Mouse (Mus musculus) heart, adult 2 months (tissue): ENCODE results near the gene Tenm3. TPM values are rescaled to one million over a fixed set of nuclear protein-coding genes. Genes with fewer than 3 reads are reported as not detected.

Source experiments
- DNase-seq, 2 experiments: peaks; one replicate each; pipeline ENCODE4 v3.0.0; 2021
- H3K27ac ChIP-seq: fragments of 200-600 bp; 2 replicates; pipeline ENCODE4 v1.8.1; 2022
- H3K27me3 ChIP-seq: fragments of 200-500 bp; 2 replicates; pipeline ENCODE4 v1.6.1; 2012; ENCODE audit warnings: mild to moderate bottlenecking, low read length, inconsistent platforms, mixed read lengths; ENCODE audit not compliant: control insufficient read depth, insufficient read depth
- H3K36me3 ChIP-seq: fragments of 200-500 bp; 2 replicates; pipeline ENCODE4 v1.6.1; 2012; ENCODE audit warnings: low read length, inconsistent platforms; ENCODE audit not compliant: control insufficient read depth, insufficient read depth
- H3K4me1 ChIP-seq: fragments of 200-500 bp; 2 replicates; pipeline ENCODE4 v1.6.1; 2011; ENCODE audit warnings: low read length; ENCODE audit not compliant: control insufficient read depth, insufficient read depth
- H3K4me3 ChIP-seq: fragments of 200-600 bp; 2 replicates; pipeline ENCODE4 v1.8.1; 2022
- H3K79me2 ChIP-seq: fragments of 200-500 bp; replicated peaks from 2 replicates; pipeline ENCODE4 v1.6.1; 2012; ENCODE audit warnings: mild to moderate bottlenecking, inconsistent platforms, low read length, moderate library complexity, mixed read lengths; ENCODE audit not compliant: control insufficient read depth, insufficient read depth
- H3K9ac ChIP-seq: fragments of 200-500 bp; 2 replicates; pipeline ENCODE4 v1.6.1; 2012; ENCODE audit warnings: low read depth, mild to moderate bottlenecking, control low read depth, inconsistent platforms, low read length, mixed read lengths
- CTCF ChIP-seq: fragments of 200-600 bp; IDR thresholded peaks from 2 replicates; pipeline ENCODE4 v1.8.1; 2022; ENCODE audit warnings: antibody characterized with exemption, mild to moderate bottlenecking, moderate library complexity
- EP300 ChIP-seq: fragments of 200-500 bp; IDR thresholded peaks from 2 replicates; pipeline ENCODE4 v1.6.1; 2011; ENCODE audit warnings: low read depth, low read length, control low read depth; ENCODE audit not compliant: insufficient read depth
- POLR2A ChIP-seq: fragments of 200-500 bp; IDR thresholded peaks from 2 replicates; pipeline ENCODE4 v1.6.1; 2011; ENCODE audit warnings: mild to moderate bottlenecking, low read depth, low read length, control low read depth; ENCODE audit not compliant: insufficient read depth
- WGBS: fragments of 180-500 bp; shearing (Covaris S2); methylation state at CpG from one replicate; pipeline ENCODE4 v1.1.7; 2018; 5-methylcytosine and 5-hydroxymethylcytosine counted together
- intact Hi-C: fragments of 180-260 bp; cut with DNase I; formaldehyde crosslinking; loops from one replicate; pipeline ENCODE4 v1.15.1; 2025
- polyA plus RNA-seq: library from polyadenylated mRNA; depleted of rRNA; stranded (reverse); fragments of >200 nt; gene quantifications from 2 replicates; pipeline ENCODE4 v1.2.3, GENCODE M21; 2012
- total RNA-seq, 2 experiments: library from RNA; stranded (reverse); gene quantifications; 2 replicates each; pipeline ENCODE4 v1.2.3; 2021

Gene Tenm3
- total and polyA plus RNA-seq, 3 experiments, result 2.0 to 3.8 (median 2.2) TPM

- no peak overlapping the region for H3K9ac ChIP-seq
- H3K4me3 ChIP-seq, result no peak overlapping the region
- H3K36me3 ChIP-seq, result no peaks in the 10 kb centered on the region
- no peaks in the 10 kb centered on the region for H3K27me3 ChIP-seq
- H3K4me1 ChIP-seq, result no peaks in the 10 kb centered on the region
- no peak for DNase-seq
- H3K27ac ChIP-seq, result no peak overlapping the region
- H3K79me2 ChIP-seq, result no peaks in the 10 kb centered on the region
- TF ChIP-seq POLR2A (no peak), EP300 (no peak), CTCF (no peak)
- intact Hi-C loops, result no loop called here
- 89% methylated on average over 11 of the region's 11 CpGs for WGBS
Measured at GRCm38 (mm10) chr8:48622517-48623153, 221.1 kb downstream of the Tenm3 start.

GRCm38 (mm10) chr8:48615088-48615487 lies 228.7 kb downstream of the Tenm3 start:
- Histone ChIP-seq H3K4me1 (no peaks in the 10 kb centered on the region), H3K27ac (no peak overlapping the region), H3K79me2 (no peaks in the 10 kb centered on the region), H3K9ac (no peak overlapping the region), H3K4me3 (no peak overlapping the region), H3K27me3 (no peaks in the 10 kb centered on the region), H3K36me3 (no peaks in the 10 kb centered on the region)
- 58% methylated on average over 8 of the region's 8 CpGs for WGBS
- TF ChIP-seq EP300, result no peak
- TF ChIP-seq POLR2A, result no peak
- TF ChIP-seq CTCF, result no peak
- intact Hi-C loops, result no loop called here
- DNase-seq, result no peak

DNA sequence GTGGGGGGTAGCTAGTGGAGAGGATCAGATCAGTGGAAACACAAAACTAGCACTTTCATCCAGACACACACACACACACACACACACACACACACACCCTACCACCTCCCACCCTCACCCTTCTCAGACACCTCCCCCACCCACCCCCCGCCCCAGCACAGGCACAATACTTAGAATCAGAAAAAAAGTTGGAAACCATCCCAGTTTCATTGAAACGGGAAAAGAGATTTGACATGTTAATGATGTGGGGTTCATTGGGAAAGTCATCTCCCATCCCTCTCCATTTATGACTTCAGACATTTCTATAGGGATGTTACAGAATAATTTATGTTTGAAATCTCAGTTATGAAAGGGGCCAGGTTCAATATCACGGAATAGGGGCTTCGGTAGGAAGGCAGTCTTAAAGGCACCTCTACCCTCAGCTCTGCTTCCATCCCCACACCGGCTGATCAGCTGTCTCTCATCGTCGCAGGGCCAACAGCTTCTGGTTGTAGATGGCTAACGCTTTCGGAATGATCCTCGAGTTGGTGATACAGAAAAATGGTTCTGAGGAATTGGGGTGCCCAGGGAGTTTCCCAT lies 231.7 kb downstream of the Tenm3 start:
- no peak overlapping the region for H3K4me3 ChIP-seq
- TF ChIP-seq EP300, result no peak
- no peak for TF ChIP-seq CTCF
- no peak for TF ChIP-seq POLR2A
- no peak overlapping the region for H3K27ac ChIP-seq
- 83% methylated on average over 10 of the region's 10 CpGs for WGBS
- H3K36me3 ChIP-seq, result no peaks in the 10 kb centered on the region
- no peaks in the 10 kb centered on the region for H3K4me1 ChIP-seq
- no peaks in the 10 kb centered on the region for H3K79me2 ChIP-seq
- no peaks in the 10 kb centered on the region for H3K27me3 ChIP-seq
- no peak for DNase-seq
- no peak overlapping the region for H3K9ac ChIP-seq
- intact Hi-C loops, result no loop called here

DNA sequence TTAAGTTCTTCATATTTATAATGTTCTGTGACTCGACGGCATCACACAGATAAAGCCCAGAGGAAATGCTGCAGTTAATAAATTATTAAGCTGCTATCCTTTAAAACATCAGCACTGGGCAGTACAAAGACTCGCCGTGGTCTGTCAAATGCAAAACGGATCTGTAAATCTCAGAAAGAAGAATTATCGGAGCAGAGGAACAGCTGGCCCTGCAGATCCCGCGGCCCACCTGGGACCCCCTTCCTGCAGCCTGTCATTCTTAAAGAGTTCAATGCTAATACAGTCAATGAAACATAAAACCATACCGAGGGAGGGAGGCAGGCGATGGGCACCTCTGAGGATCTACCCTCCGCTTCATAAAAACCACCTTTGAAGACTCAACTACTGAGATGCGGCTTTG lies 232.6 kb downstream of the Tenm3 start:
- H3K9ac ChIP-seq, result no peak overlapping the region
- TF ChIP-seq POLR2A (no peak), CTCF (no peak), EP300 (no peak)
- intact Hi-C loops, result no loop called here
- H3K27me3 ChIP-seq, result no peaks in the 10 kb centered on the region
- no peak for DNase-seq
- no peak overlapping the region for H3K4me3 ChIP-seq
- H3K36me3 ChIP-seq, result no peaks in the 10 kb centered on the region
- H3K79me2 ChIP-seq, result no peaks in the 10 kb centered on the region
- H3K4me1 ChIP-seq, result no peaks in the 10 kb centered on the region
- no peak overlapping the region for H3K27ac ChIP-seq
- WGBS, result 88% methylated on average over 12 of the region's 12 CpGs

DNA sequence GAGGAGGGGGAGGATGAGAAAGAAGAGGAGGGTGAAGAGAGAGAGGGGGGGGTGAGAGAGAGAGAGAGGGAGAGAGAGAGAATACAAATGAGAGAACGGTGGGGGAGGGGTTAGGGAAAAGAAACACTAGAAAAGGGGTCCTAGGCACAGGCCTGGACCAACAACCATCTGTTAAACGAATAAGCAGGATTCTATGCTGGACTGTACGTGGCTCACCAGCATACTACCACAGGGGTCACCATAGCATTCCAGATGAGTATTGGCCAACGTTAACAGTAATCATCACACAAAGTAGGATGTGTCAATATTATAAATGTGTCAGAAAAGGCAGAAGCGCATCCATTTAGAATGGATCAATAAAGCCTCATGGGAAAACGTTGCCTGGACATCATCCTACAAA lies 233.4 kb downstream of the Tenm3 start:
- intact Hi-C loops, result no loop called here
- H3K4me3 ChIP-seq, result no peak overlapping the region
- H3K9ac ChIP-seq, result no peak overlapping the region
- H3K27me3 ChIP-seq, result no peaks in the 10 kb centered on the region
- 71% methylated on average over 6 of the region's 6 CpGs for WGBS
- no peaks in the 10 kb centered on the region for H3K36me3 ChIP-seq
- no peaks in the 10 kb centered on the region for H3K79me2 ChIP-seq
- H3K27ac ChIP-seq, result no peak overlapping the region
- TF ChIP-seq POLR2A (no peak), EP300 (no peak), CTCF (no peak)
- DNase-seq, result no peak
- H3K4me1 ChIP-seq, result no peaks in the 10 kb centered on the region

DNA sequence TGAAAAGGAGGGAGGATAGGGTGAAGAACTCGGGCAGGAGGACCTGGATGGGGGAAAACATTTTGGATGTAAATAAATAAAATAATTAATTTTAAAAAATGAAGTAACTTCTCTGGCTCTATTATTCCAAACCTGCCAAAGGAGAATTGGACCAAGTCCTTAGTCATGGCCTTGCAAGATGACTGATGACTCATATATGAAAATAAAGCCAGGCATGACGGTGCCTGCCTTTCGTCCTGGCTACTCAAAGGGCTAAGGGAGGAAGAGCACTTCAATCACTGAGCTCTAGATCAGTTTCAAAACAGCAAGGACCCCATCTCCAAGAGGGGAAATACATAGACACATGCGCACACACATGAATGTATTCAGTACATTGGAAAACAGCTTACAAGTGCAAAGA lies 234.1 kb downstream of the Tenm3 start:
- Histone ChIP-seq H3K4me3 (no peak overlapping the region), H3K27ac (no peak overlapping the region), H3K4me1 (no peaks in the 10 kb centered on the region), H3K36me3 (no peaks in the 10 kb centered on the region), H3K9ac (no peak overlapping the region), H3K27me3 (no peaks in the 10 kb centered on the region), H3K79me2 (no peaks in the 10 kb centered on the region)
- TF ChIP-seq EP300 (no peak), CTCF (no peak), POLR2A (no peak)
- intact Hi-C loops, result no loop called here
- 66% methylated on average over 4 of the region's 4 CpGs for WGBS
- DNase-seq, result no peak
